Mouse (Mus musculus): ENCODE measurements around the gene Aff3. TPM values are rescaled to one million over a fixed set of nuclear protein-coding genes. Genes with fewer than 3 reads are reported as not detected.

Aff3 gene
- polyA plus RNA-seq, 2 experiments = 0.18 to 0.22 TPM

GRCm38 (mm10) chr1:38408241-38408640, 256.5 kb downstream of the Aff3 start:
- Histone ChIP-seq H3K4me1 (replicated peaks; ENCODE audit: control insufficient read depth in 2 of 2, insufficient read depth in 2 of 2, low read length in 1 of 2) (no peaks in the 10 kb centered on the region), H3K4me3 (ENCODE audit: insufficient read depth in 1 of 2, low read depth in 2 of 2, low read length in 2 of 2) (no peak overlapping the region), H3K36me3 (replicated peaks; ENCODE audit: control insufficient read depth, insufficient read depth, low read depth) (no peaks in the 10 kb centered on the region), H3K9ac (replicated peaks) (no peak overlapping the region), H3K9me3 (ENCODE audit: control insufficient read depth, low read length) (no peaks in the 10 kb centered on the region), H3K4me2 (ENCODE audit: low read depth) (no peak overlapping the region), H3K27me3 (ENCODE audit: control insufficient read depth, insufficient read depth, low read length) (no peaks in the 10 kb centered on the region), H3K27ac (no peak overlapping the region)
- ATAC-seq (ENCODE audit: insufficient read depth) (no peak), DNase-seq (ENCODE audit: low read depth in 3 of 3, low spot score in 3 of 3) (no peak)
- WGBS (ENCODE audit: insufficient replicate concordance) = 21% methylated on average over 3 of the region's 3 CpGs
- no peak for TF ChIP-seq EP300 (IDR thresholded peaks at IDR 0.05; ENCODE audit: low read depth)
- TF ChIP-seq CTCF (IDR thresholded peaks at IDR 0.05; ENCODE audit: low read depth) = no peak

GRCm38 (mm10) chr1:38403781-38404180, 261.0 kb downstream of the Aff3 start:
- DNase-seq (ENCODE audit: low read depth in 3 of 3, low spot score in 3 of 3) = no peak
- 64% methylated on average over 5 of the region's 5 CpGs for WGBS (ENCODE audit: insufficient replicate concordance)
- Histone ChIP-seq H3K4me3 (ENCODE audit: insufficient read depth in 1 of 2, low read depth in 2 of 2, low read length in 2 of 2) (no peak overlapping the region), H3K4me1 (replicated peaks; ENCODE audit: control insufficient read depth in 2 of 2, insufficient read depth in 2 of 2, low read length in 1 of 2) (no peaks in the 10 kb centered on the region), H3K27ac (no peak overlapping the region), H3K9me3 (ENCODE audit: control insufficient read depth, low read length) (no peaks in the 10 kb centered on the region), H3K27me3 (ENCODE audit: control insufficient read depth, insufficient read depth, low read length) (no peaks in the 10 kb centered on the region), H3K36me3 (replicated peaks; ENCODE audit: control insufficient read depth, insufficient read depth, low read depth) (no peaks in the 10 kb centered on the region), H3K9ac (replicated peaks) (no peak overlapping the region), H3K4me2 (ENCODE audit: low read depth) (no peak overlapping the region)
- ATAC-seq (ENCODE audit: insufficient read depth) = no peak
- TF ChIP-seq CTCF (IDR thresholded peaks at IDR 0.05; ENCODE audit: low read depth) (no peak), EP300 (IDR thresholded peaks at IDR 0.05; ENCODE audit: low read depth) (no peak)

GRCm38 (mm10) chr1:38401856-38402255, 262.9 kb downstream of the Aff3 start:
- no peaks in the 10 kb centered on the region for H3K4me1 ChIP-seq (replicated peaks; ENCODE audit: control insufficient read depth in 2 of 2, insufficient read depth in 2 of 2, low read length in 1 of 2)
- no peaks in the 10 kb centered on the region for H3K9me3 ChIP-seq (ENCODE audit: control insufficient read depth, low read length)
- ATAC-seq (ENCODE audit: insufficient read depth) = no peak
- H3K36me3 ChIP-seq (replicated peaks; ENCODE audit: control insufficient read depth, insufficient read depth, low read depth) = no peaks in the 10 kb centered on the region
- no peak overlapping the region for H3K4me2 ChIP-seq (ENCODE audit: low read depth)
- H3K4me3 ChIP-seq (ENCODE audit: insufficient read depth in 1 of 2, low read depth in 2 of 2, low read length in 2 of 2) = no peak overlapping the region
- no peak overlapping the region for H3K27ac ChIP-seq
- WGBS (ENCODE audit: insufficient replicate concordance) = 71% methylated on average over 4 of the region's 4 CpGs
- H3K27me3 ChIP-seq (ENCODE audit: control insufficient read depth, insufficient read depth, low read length) = no peaks in the 10 kb centered on the region
- TF ChIP-seq CTCF (IDR thresholded peaks at IDR 0.05; ENCODE audit: low read depth) = no peak
- TF ChIP-seq EP300 (IDR thresholded peaks at IDR 0.05; ENCODE audit: low read depth) = no peak
- DNase-seq (ENCODE audit: low read depth in 3 of 3, low spot score in 3 of 3) = no peak
- H3K9ac ChIP-seq (replicated peaks) = no peak overlapping the region

- ATAC-seq (ENCODE audit: insufficient read depth) = no peak
- DNase-seq (ENCODE audit: low read depth in 3 of 3, low spot score in 3 of 3) = no peak
- Histone ChIP-seq H3K4me1 (replicated peaks; ENCODE audit: control insufficient read depth in 2 of 2, insufficient read depth in 2 of 2, low read length in 1 of 2) (no peaks in the 10 kb centered on the region), H3K4me3 (ENCODE audit: insufficient read depth in 1 of 2, low read depth in 2 of 2, low read length in 2 of 2) (no peak overlapping the region), H3K9ac (replicated peaks) (no peak overlapping the region), H3K4me2 (ENCODE audit: low read depth) (no peak overlapping the region), H3K27me3 (ENCODE audit: control insufficient read depth, insufficient read depth, low read length) (no peaks in the 10 kb centered on the region), H3K9me3 (ENCODE audit: control insufficient read depth, low read length) (no peaks in the 10 kb centered on the region), H3K36me3 (replicated peaks; ENCODE audit: control insufficient read depth, insufficient read depth, low read depth) (no peaks in the 10 kb centered on the region), H3K27ac (no peak overlapping the region)
- TF ChIP-seq EP300 (IDR thresholded peaks at IDR 0.05; ENCODE audit: low read depth) = no peak
- no peak for TF ChIP-seq CTCF (IDR thresholded peaks at IDR 0.05; ENCODE audit: low read depth)
- 70% methylated on average over 10 of the region's 10 CpGs for WGBS (ENCODE audit: insufficient replicate concordance)
Observed at GRCm38 (mm10) chr1:38399269-38399668, 265.5 kb downstream of the Aff3 start.

GRCm38 (mm10) chr1:38398566-38398965, 266.2 kb downstream of the Aff3 start:
- Histone ChIP-seq H3K36me3 (replicated peaks; ENCODE audit: control insufficient read depth, insufficient read depth, low read depth) (no peaks in the 10 kb centered on the region), H3K27me3 (ENCODE audit: control insufficient read depth, insufficient read depth, low read length) (no peaks in the 10 kb centered on the region), H3K4me3 (ENCODE audit: insufficient read depth in 1 of 2, low read depth in 2 of 2, low read length in 2 of 2) (no peak overlapping the region), H3K9me3 (ENCODE audit: control insufficient read depth, low read length) (no peaks in the 10 kb centered on the region), H3K27ac (no peak overlapping the region), H3K4me2 (ENCODE audit: low read depth) (no peak overlapping the region), H3K4me1 (replicated peaks; ENCODE audit: control insufficient read depth in 2 of 2, insufficient read depth in 2 of 2, low read length in 1 of 2) (no peaks in the 10 kb centered on the region), H3K9ac (replicated peaks) (no peak overlapping the region)
- 63% methylated on average over 5 of the region's 5 CpGs for WGBS (ENCODE audit: insufficient replicate concordance)
- DNase-seq (ENCODE audit: low read depth in 3 of 3, low spot score in 3 of 3) (no peak), ATAC-seq (ENCODE audit: insufficient read depth) (no peak)
- TF ChIP-seq EP300 (IDR thresholded peaks at IDR 0.05; ENCODE audit: low read depth) (no peak), CTCF (IDR thresholded peaks at IDR 0.05; ENCODE audit: low read depth) (no peak)
